Mouse (Mus musculus): Measurements from ENCODE around the gene Stxbp5l. TPM values are rescaled to one million over a fixed set of nuclear protein-coding genes. Genes with fewer than 3 reads are reported as not detected.

The Stxbp5l gene
- not detected in 2 replicates for polyA plus RNA-seq (2012)

DNA sequence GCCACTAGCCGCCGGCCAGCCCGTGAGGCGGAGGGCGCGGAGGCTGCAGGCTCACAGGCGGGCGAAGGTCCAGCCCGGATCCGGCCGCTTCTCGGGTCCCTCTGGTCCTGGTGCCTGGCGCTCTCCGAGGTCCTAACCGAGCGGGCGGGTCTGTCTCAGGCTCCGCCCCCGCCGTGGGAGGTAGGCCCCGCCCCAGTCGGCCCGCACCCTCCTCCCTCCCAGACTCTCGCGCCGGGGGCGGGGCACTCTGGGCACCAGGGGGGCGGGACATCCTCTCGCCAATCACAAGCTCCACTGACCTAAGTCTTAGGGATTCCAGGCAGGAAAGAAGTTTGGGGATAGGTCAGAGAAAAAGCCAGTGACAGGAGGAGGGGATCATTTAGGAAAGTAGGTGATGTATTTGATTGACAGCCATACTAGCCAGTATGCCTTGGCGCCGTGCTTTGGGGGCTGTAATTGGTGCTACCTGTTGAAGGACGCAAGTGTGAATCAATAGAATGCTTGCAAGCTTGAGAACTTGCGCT is at the start of gene Stxbp5l:
TSS of gene Stxbp5l (minus strand) at position 142 of the 524 bp plus-strand sequence.
- TF ChIP-seq GATA1 (IDR thresholded peaks at IDR 0.05; ENCODE audit: low read length), result no peak

GRCm38 (mm10) chr16:37433418-37434204 is 48.8 kb upstream of the Stxbp5l start:
- TF ChIP-seq GATA1 (IDR thresholded peaks at IDR 0.05; ENCODE audit: low read length), result no peak

DNA sequence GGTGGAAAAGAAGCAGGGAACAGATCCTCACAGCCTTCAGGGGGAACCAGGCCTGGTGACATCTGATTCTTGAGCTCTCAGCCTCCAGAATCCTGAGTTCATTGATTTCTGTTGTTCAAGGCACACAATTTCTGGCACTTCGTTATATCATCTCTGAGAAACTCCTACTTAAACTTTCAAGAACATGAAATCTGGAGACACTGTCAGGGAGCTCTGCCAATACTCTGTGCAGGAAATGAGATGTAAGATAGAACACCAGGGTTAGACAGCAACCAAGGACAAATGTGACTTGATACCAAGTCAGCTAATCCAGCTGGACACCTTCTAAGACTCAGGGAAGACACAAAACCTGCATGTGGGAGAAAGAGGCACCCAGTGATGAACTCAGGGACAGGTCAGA is 40.7 kb upstream of the Stxbp5l start:
- no peak for TF ChIP-seq GATA1 (IDR thresholded peaks at IDR 0.05; ENCODE audit: low read length)

- no peak for TF ChIP-seq GATA1 (IDR thresholded peaks at IDR 0.05; ENCODE audit: low read length)
These were observed 38.1 kb upstream of the Stxbp5l start for GRCm38 (mm10) chr16:37422874-37423273.

- TF ChIP-seq GATA1 (IDR thresholded peaks at IDR 0.05; ENCODE audit: low read length), result no peak
These were observed 37.1 kb upstream of the Stxbp5l start for GRCm38 (mm10) chr16:37421851-37422250.

GRCm38 (mm10) chr16:37420512-37420911 is 35.8 kb upstream of the Stxbp5l start:
- no peak for TF ChIP-seq GATA1 (IDR thresholded peaks at IDR 0.05; ENCODE audit: low read length)

GRCm38 (mm10) chr16:37405536-37405935 is 20.8 kb upstream of the Stxbp5l start:
- TF ChIP-seq GATA1 (IDR thresholded peaks at IDR 0.05; ENCODE audit: low read length), result no peak

DNA sequence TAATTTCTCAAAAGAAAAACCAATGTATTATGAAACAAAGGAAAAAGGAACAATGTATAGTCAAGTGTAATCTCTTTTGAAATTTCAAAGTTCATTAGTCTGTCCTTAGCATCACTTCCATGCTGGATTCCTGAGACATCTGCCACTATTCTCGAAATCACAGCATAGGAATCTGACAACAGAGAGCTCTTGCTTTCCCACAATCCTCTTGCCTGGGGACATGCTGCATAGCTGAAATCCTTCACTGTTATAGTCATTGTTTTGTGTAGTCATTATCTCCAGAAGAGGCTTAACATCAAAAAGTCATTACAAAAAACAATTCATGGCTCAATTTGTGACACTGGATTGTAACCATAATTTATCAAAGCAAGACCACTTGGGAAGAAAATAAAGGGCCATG is 20.2 kb upstream of the Stxbp5l start:
- no peak for TF ChIP-seq GATA1 (IDR thresholded peaks at IDR 0.05; ENCODE audit: low read length)

GRCm38 (mm10) chr16:37389964-37390363 is 5.2 kb upstream of the Stxbp5l start:
- TF ChIP-seq GATA1 (IDR thresholded peaks at IDR 0.05; ENCODE audit: low read length), result no peak

- no peak for TF ChIP-seq GATA1 (IDR thresholded peaks at IDR 0.05; ENCODE audit: low read length)
These were observed 4.6 kb upstream of the Stxbp5l start for GRCm38 (mm10) chr16:37389201-37389905.

GRCm38 (mm10) chr16:37384369-37384768 is 393 bp downstream of the Stxbp5l start:
- TF ChIP-seq GATA1 (IDR thresholded peaks at IDR 0.05; ENCODE audit: low read length), result no peak

- TF ChIP-seq GATA1 (IDR thresholded peaks at IDR 0.05; ENCODE audit: low read length), result no peak
These were observed 1.3 kb downstream of the Stxbp5l start for GRCm38 (mm10) chr16:37383426-37383825.

DNA sequence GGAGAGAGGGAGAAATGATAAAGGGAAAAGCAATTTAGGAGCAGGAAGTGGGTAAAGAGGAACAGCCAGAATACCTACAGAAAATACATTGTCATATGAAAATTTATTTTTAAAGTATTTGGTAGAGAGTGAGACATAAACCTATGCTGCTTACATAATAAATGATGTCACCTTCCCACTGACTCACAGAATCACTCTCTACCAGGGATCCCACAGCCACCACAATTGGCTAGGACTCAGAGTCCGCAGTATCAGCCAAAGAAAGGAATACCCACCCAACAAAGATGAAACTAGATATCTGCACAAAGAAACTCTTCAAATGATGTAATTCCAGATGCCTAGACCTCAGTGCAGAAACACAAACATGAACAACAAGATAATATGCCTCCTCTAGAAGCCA is 12.0 kb downstream of the Stxbp5l start:
- TF ChIP-seq GATA1 (IDR thresholded peaks at IDR 0.05; ENCODE audit: low read length), result no peak

DNA sequence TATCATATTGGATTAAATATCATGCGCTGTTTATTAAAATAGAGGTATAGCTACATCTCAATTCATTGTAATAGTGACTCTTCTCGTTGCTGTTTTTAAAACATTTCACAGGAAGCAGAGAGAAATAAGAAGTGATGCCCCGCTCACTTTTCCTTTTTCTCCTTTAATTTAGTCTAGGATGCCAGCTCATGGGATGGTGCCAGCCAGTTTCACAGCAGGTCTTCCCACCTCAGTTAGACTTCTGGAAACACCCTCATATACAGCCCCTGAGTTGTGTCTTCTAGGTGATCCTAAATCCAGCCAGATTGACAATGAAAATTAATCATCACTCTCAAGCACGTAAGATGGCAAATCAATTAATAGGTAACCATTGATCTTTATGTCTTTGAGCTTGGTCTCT is 17.3 kb downstream of the Stxbp5l start:
- no peak for TF ChIP-seq GATA1 (IDR thresholded peaks at IDR 0.05; ENCODE audit: low read length)

DNA sequence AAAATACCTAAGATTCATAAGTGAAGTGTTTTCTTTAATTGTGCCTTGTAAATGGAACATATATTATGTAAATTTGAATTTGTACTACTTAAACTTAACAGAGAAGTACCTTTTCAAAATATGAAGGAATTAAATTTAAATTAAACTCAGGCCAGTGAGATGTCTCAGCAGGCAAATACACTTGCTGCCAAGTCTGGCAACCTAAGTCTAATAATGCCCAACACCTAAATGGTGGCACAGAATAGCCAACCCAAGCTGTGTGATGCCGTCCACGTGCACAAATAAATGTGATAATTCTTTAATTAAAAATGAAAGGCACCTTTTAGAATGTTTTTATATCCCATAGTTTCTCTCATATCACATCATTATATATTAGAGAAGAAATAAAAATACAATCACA is 20.8 kb downstream of the Stxbp5l start:
- no peak for TF ChIP-seq GATA1 (IDR thresholded peaks at IDR 0.05; ENCODE audit: low read length)

DNA sequence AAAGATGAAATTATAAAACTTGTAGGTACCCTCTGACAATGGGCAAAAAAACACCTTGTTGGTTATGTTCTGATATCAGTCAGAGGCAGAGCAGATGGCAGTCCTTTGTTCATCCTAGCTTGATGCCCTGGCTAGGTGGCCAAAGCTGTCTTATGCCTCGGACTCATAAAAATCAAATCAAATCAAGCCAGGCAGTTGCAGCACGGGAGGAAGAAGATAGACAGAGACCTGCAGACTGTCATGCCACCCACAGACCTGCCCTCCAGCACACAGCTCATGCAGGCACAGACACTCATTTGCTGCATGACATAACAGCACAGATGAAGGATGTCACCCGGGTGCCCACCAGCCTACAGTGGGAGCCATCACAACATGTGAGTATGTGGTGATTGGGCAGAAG is 29.1 kb downstream of the Stxbp5l start:
- TF ChIP-seq GATA1 (IDR thresholded peaks at IDR 0.05; ENCODE audit: low read length), result no peak

DNA sequence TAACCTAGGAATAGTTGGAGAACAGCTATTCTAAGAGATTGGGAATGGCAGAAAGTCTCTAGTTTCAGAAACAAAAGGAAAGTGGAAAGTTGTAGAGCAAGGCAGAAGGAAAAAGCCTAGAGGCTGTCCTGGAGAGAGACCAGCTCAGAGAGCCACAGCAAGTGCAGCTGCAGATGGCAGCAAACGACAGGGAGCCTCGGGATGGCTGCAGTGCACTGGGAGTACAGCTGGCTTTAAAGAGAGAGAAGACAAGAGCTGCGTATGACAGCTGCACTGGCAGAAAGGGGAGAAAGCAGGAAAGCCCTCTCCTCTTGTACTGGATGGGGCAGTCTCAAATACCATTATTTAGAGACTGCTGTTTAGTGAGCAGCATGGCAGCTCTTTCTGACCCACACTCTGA is 37.7 kb downstream of the Stxbp5l start:
- TF ChIP-seq GATA1 (IDR thresholded peaks at IDR 0.05; ENCODE audit: low read length), result no peak

Measured in G1E-ER4 (cell line).